Mouse (Mus musculus): ENCODE results near the gene P3h2.

P3h2 gene

GRCm38 (mm10) chr16:26105115-26105974 is at the start of gene P3h2:
Gene P3h2, minus strand, starts transcription at chr16:26105784.
- DNase-seq (ENCODE audit: low spot score in 2 of 2) = peak; percentile 13 to 57

GRCm38 (mm10) chr16:26152258-26152657 is 46.7 kb upstream of the P3h2 start:
- DNase-seq (ENCODE audit: low spot score in 2 of 2) = no peak

GRCm38 (mm10) chr16:26150943-26151342 is 45.4 kb upstream of the P3h2 start:
- DNase-seq (ENCODE audit: low spot score in 2 of 2) = no peak

- DNase-seq (ENCODE audit: low spot score in 2 of 2) = no peak
Measured at GRCm38 (mm10) chr16:26146853-26147252, 41.3 kb upstream of the P3h2 start.

GRCm38 (mm10) chr16:26131126-26131525 is 25.5 kb upstream of the P3h2 start:
- no peak for DNase-seq (ENCODE audit: low spot score in 2 of 2)

- no peak for DNase-seq (ENCODE audit: low spot score in 2 of 2)
Measured at GRCm38 (mm10) chr16:26106618-26107017, 1.0 kb upstream of the P3h2 start.

- DNase-seq (ENCODE audit: low spot score in 2 of 2) = no peak
Measured at GRCm38 (mm10) chr16:26106041-26106617, 545 bp upstream of the P3h2 start.

- no peak for DNase-seq (ENCODE audit: low spot score in 2 of 2)
Measured at GRCm38 (mm10) chr16:26104274-26104673, 1.3 kb downstream of the P3h2 start.

GRCm38 (mm10) chr16:26102856-26103255 is 2.7 kb downstream of the P3h2 start:
- no peak for DNase-seq (ENCODE audit: low spot score in 2 of 2)

- no peak for DNase-seq (ENCODE audit: low spot score in 2 of 2)
Measured at GRCm38 (mm10) chr16:26100167-26100566, 5.4 kb downstream of the P3h2 start.

- DNase-seq (ENCODE audit: low spot score in 2 of 2) = no peak
Measured at GRCm38 (mm10) chr16:26095696-26096284, 9.8 kb downstream of the P3h2 start.

- DNase-seq (ENCODE audit: low spot score in 2 of 2) = no peak
Measured at GRCm38 (mm10) chr16:26093888-26094287, 11.7 kb downstream of the P3h2 start.

GRCm38 (mm10) chr16:26088976-26089375 is 16.6 kb downstream of the P3h2 start:
- no peak for DNase-seq (ENCODE audit: low spot score in 2 of 2)

- no peak for DNase-seq (ENCODE audit: low spot score in 2 of 2)
Measured at GRCm38 (mm10) chr16:26088240-26088639, 17.3 kb downstream of the P3h2 start.

- DNase-seq (ENCODE audit: low spot score in 2 of 2) = no peak
Measured at GRCm38 (mm10) chr16:26086955-26087354, 18.6 kb downstream of the P3h2 start.

- no peak for DNase-seq (ENCODE audit: low spot score in 2 of 2)
Measured at GRCm38 (mm10) chr16:26085160-26085559, 20.4 kb downstream of the P3h2 start.

GRCm38 (mm10) chr16:26082831-26083230 is 22.8 kb downstream of the P3h2 start:
- DNase-seq (ENCODE audit: low spot score in 2 of 2) = no peak

- DNase-seq (ENCODE audit: low spot score in 2 of 2) = no peak
Measured at GRCm38 (mm10) chr16:26082391-26082790, 23.2 kb downstream of the P3h2 start.

- DNase-seq (ENCODE audit: low spot score in 2 of 2) = no peak
Measured at GRCm38 (mm10) chr16:26078923-26079351, 26.6 kb downstream of the P3h2 start.

GRCm38 (mm10) chr16:26078100-26078422 is 27.5 kb downstream of the P3h2 start:
- no peak for DNase-seq (ENCODE audit: low spot score in 2 of 2)

- no peak for DNase-seq (ENCODE audit: low spot score in 2 of 2)
Measured at GRCm38 (mm10) chr16:26077246-26078099, 28.1 kb downstream of the P3h2 start.

- no peak for DNase-seq (ENCODE audit: low spot score in 2 of 2)
Measured at GRCm38 (mm10) chr16:26075063-26075462, 30.5 kb downstream of the P3h2 start.
